Mouse (Mus musculus) B cell, adult 67 days (primary cell): ENCODE results near the gene 2610044O15Rik8. TPM values are rescaled to one million over a fixed set of nuclear protein-coding genes. Genes with fewer than 3 reads are reported as not detected.

Experiments
- total RNA-seq, 2 experiments: library from RNA; stranded (reverse); gene quantifications; 4 replicates each; pipeline ENCODE4 v1.2.4; 2023

The 2610044O15Rik8 gene
- 10 to 100 TPM in 1 of 2 experiments, 1 to 10 TPM in 1; 9.5 to 15.1 TPM for total RNA-seq

DNA sequence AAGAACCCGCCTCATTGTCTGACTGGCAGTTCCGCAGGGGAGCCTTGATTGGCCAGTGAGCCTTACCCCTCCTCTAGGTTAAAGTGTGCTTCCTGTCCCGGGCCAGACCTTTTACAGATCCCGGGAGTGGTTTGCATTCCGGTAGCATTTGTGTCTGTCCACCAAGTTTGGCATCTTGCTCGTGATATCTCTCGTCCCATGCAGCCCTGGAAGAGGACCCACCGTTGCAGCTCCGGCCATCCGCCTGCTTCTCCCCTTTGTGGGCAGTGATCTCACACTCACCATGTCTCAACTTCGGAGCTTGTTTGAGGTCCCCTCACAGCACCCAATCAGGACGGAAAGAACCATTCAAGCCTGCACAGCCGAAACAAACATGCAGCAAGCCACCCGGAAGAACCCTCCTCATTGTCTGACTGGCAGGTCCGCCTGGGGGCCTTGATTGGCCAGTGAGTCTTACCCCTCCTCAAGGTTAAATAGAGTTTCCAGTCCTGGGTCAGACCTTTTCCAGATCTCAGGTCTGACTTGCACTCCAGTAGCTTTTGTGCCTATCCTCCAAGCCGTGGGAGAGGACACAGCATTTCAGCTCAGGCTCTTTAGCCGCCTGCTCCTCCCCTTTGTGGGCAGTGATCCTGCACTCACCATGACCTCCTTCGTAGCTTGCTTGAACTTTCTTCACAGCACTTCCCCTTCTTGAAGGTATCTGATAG, at the start of gene 2610044O15Rik8:
2610044O15Rik8 (minus strand) TSS at position 380 of the 707 bp plus-strand sequence.

Other genes starting within 250 kb of the 2610044O15Rik8 start
- gene Ccdc7a, start 168.9 kb downstream of the 2610044O15Rik8 start, total RNA-seq = not detected
- not detected for gene Ccdc7b, start 167.3 kb downstream of the 2610044O15Rik8 start, total RNA-seq
- gene Gm10999, start 102.7 kb downstream of the 2610044O15Rik8 start, total RNA-seq = not detected